Mouse (Mus musculus) embryonic facial prominence, embryonic 15.5 days (tissue): Measurements from ENCODE around the gene Ypel2. TPM values are rescaled to one million over a fixed set of nuclear protein-coding genes. Genes with fewer than 3 reads are reported as not detected.

Experiments
- ATAC-seq: fragments of 200-750 bp; cut with Nextera tagmentation; 2 replicates; pipeline ENCODE4 v1.8.0; 2017; ENCODE audit warnings: low read depth, moderate TSS enrichment; ENCODE audit not compliant: insufficient number of reproducible peaks, low FRiP score, low TSS enrichment
- H3K27ac ChIP-seq: fragments of 300-500 bp; sonication (generic); replicated peaks from 2 replicates; pipeline ENCODE4 v1.5.1; 2015; ENCODE audit warnings: mild to moderate bottlenecking, inconsistent platforms
- H3K27me3 ChIP-seq: fragments of 300-500 bp; sonication (generic); 2 replicates; pipeline ENCODE4 v1.6.1; 2015; ENCODE audit warnings: inconsistent platforms
- H3K36me3 ChIP-seq: fragments of 300-500 bp; sonication (generic); 2 replicates; pipeline ENCODE4 v1.6.1; 2015; ENCODE audit warnings: mild to moderate bottlenecking, inconsistent platforms
- H3K4me1 ChIP-seq: fragments of 300-500 bp; sonication (generic); 2 replicates; pipeline ENCODE4 v1.6.1; 2015; ENCODE audit warnings: inconsistent platforms
- H3K4me2 ChIP-seq: fragments of 300-500 bp; sonication (generic); replicated peaks from 2 replicates; pipeline ENCODE4 v1.6.1; 2015; ENCODE audit warnings: mild to moderate bottlenecking, inconsistent platforms
- H3K4me3 ChIP-seq: fragments of 300-500 bp; sonication (generic); replicated peaks from 2 replicates; pipeline ENCODE4 v1.5.1; 2015; ENCODE audit warnings: mild to moderate bottlenecking, inconsistent platforms
- H3K9ac ChIP-seq: fragments of 300-500 bp; sonication (generic); 2 replicates; pipeline ENCODE4 v1.6.1; 2015; ENCODE audit warnings: inconsistent platforms
- H3K9me3 ChIP-seq: fragments of 300-500 bp; sonication (generic); replicated peaks from 2 replicates; pipeline ENCODE4 v1.6.1; 2016; ENCODE audit warnings: inconsistent platforms
- WGBS: fragments of 180-500 bp; shearing (Covaris S2); methylation state at CpG from one replicate; pipeline ENCODE4 v1.1.7; 2015; 5-methylcytosine and 5-hydroxymethylcytosine counted together
- polyA plus RNA-seq: library from polyadenylated mRNA; unstranded; fragments of >200 nt; fragmentation: Nextera tagmentation; extraction: Ambion mirVana; gene quantifications from 2 replicates; pipeline ENCODE4 v1.2.1, GENCODE M21; 2015

The Ypel2 gene
- polyA plus RNA-seq, 1 experiment from 2014 or later, result 8.8 TPM

DNA sequence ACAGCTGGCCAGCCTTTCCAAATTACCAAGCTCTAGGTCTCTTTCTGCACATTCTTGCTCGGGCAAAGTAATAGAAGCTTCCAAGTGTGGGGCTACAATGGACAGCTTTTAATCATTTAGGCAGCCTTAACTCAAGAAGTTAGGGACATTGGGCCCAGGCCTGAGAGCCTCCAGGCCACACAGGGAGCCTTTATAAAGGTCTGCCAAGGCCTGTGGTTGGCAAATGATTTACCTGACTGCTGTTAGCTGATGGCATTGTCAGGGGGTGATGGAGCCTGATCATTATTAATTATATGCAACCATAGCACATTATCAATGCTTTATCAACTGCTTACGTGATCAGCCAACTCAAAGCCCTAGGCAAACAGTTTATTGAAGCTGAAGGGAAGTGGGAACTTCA lies 33.2 kb downstream of the Ypel2 start:
- ATAC-seq, result no peak
- peak overlapping the region; percentile 12; the same call in 1 of the 2 replicates for H3K27ac ChIP-seq
- no peak overlapping the region for H3K9ac ChIP-seq
- H3K27me3 ChIP-seq, result no peaks in the 10 kb centered on the region
- H3K4me1 ChIP-seq, result peaks cover 62% of the 10 kb centered on the region
- no peaks in the 10 kb centered on the region for H3K36me3 ChIP-seq
- 62% methylated on average over 2 of the region's 2 CpGs for WGBS
- no peak overlapping the region for H3K4me3 ChIP-seq
- no peak overlapping the region for H3K4me2 ChIP-seq
- H3K9me3 ChIP-seq, result no peaks in the 10 kb centered on the region

DNA sequence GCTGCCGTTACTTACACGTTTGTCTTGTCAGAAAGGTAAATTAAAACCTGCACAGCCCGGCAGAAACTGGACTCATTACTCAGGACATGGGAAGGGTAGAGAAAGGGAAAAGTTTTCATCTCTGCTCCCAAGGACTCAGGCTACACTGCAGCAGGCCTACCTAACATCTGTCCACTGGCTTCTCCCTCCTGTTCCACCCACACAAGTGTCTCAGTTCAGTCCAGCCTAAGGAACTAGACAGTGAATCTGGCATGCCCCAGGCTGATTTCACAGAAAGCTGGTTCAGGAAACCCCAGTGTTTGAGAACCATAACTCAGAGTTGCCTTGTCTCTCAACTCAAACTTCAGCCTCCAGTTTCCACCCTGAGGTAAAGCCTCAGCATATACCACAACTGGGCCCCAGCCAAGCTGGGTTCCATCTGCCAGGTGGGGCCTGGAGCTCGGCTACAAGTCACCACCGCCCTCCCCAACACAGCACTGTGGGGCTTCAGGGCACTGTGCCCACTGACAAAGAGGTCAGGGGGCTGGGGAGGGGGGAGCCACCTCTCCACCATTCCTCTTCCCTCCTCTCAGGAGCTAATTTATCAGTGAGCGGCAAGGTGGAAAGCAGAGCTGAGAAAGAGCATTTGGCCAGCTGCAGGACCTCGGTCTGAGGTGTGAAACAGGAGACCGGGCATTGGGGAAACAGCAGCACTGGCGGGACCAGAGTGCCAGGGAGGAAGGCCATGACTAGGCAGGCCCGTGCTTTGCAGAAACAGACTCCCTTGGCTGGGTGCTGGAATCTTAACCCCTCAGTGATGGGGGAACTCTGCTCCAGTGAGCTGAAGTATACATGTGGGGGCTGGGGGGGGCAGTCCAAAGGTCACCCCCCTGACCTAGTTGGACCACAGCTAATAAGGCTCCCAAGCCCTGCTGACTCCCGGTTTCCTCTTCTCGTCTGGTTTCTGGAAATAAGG lies 34.5 kb downstream of the Ypel2 start:
- Histone ChIP-seq H3K4me1 (peaks cover 66% of the 10 kb centered on the region), H3K36me3 (no peaks in the 10 kb centered on the region), H3K27ac (peak overlapping the region; percentile 65), H3K9me3 (no peaks in the 10 kb centered on the region), H3K4me3 (no peak overlapping the region), H3K4me2 (no peak overlapping the region), H3K27me3 (no peaks in the 10 kb centered on the region), H3K9ac (no peak overlapping the region)
- ATAC-seq, result 0 out of 2 replicates have a peak, but pooled peaks have one; percentile 13
- WGBS, result 38% methylated on average over 12 of the region's 12 CpGs

DNA sequence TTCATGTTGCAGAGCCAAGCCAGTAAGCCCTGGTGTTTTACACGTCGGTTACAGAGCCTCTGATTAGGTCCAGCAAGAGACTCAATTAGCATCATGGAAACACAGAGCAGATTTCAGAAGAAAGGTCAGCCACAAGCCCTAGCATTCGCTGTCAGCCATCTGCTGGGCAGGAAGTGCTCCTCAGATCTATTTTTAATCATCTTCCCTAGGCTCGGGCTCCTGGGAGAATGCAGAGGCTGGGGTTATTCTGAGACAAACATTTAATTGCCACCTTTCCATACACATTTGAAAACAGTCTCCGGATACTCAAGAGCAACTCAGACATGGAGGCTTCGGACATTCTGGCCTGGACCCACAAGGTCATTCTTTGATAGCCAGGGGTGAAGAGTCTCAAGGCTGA lies 35.3 kb downstream of the Ypel2 start:
- ATAC-seq, result peak; percentile 40; the same call in 1 of the 2 replicates
- no peaks in the 10 kb centered on the region for H3K27me3 ChIP-seq
- peaks cover 65% of the 10 kb centered on the region for H3K4me1 ChIP-seq
- WGBS, result 38% methylated on average over 6 of the region's 6 CpGs
- no peak overlapping the region for H3K4me3 ChIP-seq
- no peak overlapping the region for H3K4me2 ChIP-seq
- H3K36me3 ChIP-seq, result no peaks in the 10 kb centered on the region
- no peaks in the 10 kb centered on the region for H3K9me3 ChIP-seq
- peak overlapping the region; percentile 65 for H3K27ac ChIP-seq
- no peak overlapping the region for H3K9ac ChIP-seq

DNA sequence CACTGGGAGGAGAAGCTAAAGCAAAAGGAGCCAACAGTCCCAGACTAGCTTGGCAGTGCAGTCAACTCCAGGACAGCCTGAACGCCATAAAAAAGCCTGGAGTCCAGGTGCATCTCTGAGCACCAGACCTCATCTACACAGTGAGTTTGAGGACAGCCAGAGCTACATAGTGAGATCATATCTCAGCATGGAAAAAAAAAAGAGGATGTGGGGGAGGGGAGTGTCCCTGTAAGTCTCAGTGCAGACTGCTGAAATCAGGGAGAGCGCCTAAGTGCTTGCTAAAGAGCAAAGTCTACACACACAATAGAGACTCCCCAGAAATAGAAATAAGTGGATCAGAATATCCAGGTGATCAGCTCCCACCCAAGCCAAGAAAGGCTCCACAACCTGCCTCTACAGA lies 37.1 kb downstream of the Ypel2 start:
- ATAC-seq, result no peak
- WGBS, result 61% methylated on average over 2 of the region's 2 CpGs
- H3K4me2 ChIP-seq, result no peak overlapping the region
- no peak overlapping the region for H3K4me3 ChIP-seq
- H3K27me3 ChIP-seq, result no peaks in the 10 kb centered on the region
- no peaks in the 10 kb centered on the region for H3K9me3 ChIP-seq
- H3K4me1 ChIP-seq, result peaks cover 57% of the 10 kb centered on the region
- peak overlapping the region; percentile 44; the same call in 1 of the 2 replicates for H3K27ac ChIP-seq
- no peak overlapping the region for H3K9ac ChIP-seq
- no peaks in the 10 kb centered on the region for H3K36me3 ChIP-seq

DNA sequence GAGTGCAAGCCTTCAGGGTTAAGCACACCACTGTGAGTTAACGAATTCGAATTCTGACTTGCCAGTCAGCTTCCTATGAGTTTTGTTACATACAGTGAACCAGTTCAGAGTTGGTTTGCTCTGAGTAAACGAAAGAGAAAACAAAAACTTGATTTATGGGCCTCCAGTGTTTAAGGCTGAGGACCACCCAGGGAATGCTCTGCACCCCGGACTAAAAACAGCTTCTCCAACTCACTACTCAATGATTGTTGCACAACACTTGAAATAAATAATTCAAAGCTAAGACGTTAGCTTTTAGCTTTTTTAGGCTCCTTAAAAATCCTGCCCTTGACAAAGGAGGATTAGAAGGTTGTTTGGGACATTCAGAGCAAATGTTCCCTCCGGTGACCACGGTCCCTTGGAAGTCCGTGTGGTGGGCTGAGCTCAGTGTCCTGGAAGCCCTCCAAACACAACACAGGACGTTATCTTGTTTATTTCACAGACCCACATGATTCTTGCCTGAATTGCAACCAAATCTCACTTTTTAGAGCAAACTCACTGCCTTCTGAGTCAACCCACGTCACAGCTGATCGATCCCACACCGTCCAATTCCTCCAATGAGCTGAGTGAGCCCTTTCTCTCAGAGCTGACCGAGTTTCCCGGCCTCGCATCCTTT lies 38.8 kb downstream of the Ypel2 start:
- WGBS, result 68% methylated on average over 15 of the region's 15 CpGs
- Histone ChIP-seq H3K36me3 (no peaks in the 10 kb centered on the region), H3K4me3 (no peak overlapping the region), H3K4me2 (no peak overlapping the region), H3K9ac (no peak overlapping the region), H3K27ac (no peak overlapping the region), H3K27me3 (no peaks in the 10 kb centered on the region), H3K4me1 (peaks cover 57% of the 10 kb centered on the region), H3K9me3 (no peaks in the 10 kb centered on the region)
- ATAC-seq, result no peak

DNA sequence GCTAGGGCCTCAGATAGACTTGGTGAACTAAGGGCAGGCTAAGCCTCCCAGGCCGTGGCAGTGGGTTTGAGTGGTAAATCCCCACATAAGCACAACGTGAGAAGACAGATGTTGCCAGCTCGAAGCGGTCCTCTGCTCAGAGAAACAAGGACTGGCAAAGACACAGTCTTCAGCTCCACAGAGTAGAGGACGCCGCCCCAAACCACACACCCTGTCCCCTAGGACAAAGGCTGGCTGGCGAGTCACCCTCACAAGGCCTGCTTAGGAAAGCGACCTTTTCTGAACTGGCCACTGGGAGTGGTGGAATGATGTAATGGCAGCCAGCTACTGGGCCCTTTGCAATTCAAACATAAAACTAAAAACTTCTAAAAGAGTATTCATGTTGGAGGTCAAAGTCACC lies 40.4 kb downstream of the Ypel2 start:
- ATAC-seq, result no peak
- H3K36me3 ChIP-seq, result no peaks in the 10 kb centered on the region
- H3K9me3 ChIP-seq, result no peaks in the 10 kb centered on the region
- H3K9ac ChIP-seq, result no peak overlapping the region
- H3K4me2 ChIP-seq, result no peak overlapping the region
- H3K4me3 ChIP-seq, result no peak overlapping the region
- peaks cover 41% of the 10 kb centered on the region for H3K4me1 ChIP-seq
- no peak overlapping the region for H3K27ac ChIP-seq
- 78% methylated on average over 8 of the region's 8 CpGs for WGBS
- no peaks in the 10 kb centered on the region for H3K27me3 ChIP-seq

DNA sequence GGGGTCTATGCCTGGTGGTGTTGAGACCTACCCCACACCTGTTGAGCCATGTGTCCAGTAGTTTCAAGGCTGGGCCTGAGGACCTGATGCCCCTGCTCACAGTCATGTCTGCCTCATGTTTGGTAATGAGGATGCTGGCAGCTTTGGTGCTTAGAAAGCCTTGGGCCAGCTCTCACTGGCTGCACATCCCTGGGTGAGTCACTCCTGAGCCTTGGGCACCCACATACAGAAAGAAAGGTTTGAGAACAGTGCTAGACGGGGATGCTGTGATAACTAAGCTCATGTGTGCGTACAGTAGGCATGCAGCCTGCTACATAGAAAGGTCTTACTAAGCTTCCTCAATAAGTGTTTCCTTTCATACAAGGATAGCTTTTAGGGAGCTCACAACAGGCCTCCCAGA lies 40.8 kb downstream of the Ypel2 start:
- Histone ChIP-seq H3K9ac (no peak overlapping the region), H3K4me1 (peaks cover 41% of the 10 kb centered on the region), H3K27me3 (no peaks in the 10 kb centered on the region), H3K36me3 (no peaks in the 10 kb centered on the region), H3K4me2 (no peak overlapping the region), H3K4me3 (no peak overlapping the region), H3K27ac (no peak overlapping the region; the same call in 1 of the 2 replicates), H3K9me3 (no peaks in the 10 kb centered on the region)
- 97% methylated on average over 2 of the region's 2 CpGs for WGBS
- no peak for ATAC-seq

DNA sequence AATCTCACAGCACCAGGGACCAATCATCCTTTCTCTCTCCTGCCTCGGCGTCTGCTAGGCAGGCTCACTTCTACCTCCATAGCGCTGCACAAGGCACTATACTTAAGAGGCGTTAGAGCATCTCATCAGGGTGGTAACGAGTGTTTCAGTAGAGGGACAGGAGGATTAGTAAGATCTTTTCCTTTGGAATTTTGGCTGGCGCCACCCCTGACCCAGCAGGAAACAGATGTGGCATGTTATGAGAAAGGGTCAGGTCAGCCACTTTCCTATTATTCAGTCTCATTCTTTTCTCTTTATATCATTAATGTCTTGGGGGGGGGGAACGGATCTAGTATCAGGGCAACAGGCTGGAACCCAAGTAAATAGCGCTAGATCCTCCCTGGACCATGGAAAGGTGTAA lies 41.8 kb downstream of the Ypel2 start:
- Histone ChIP-seq H3K9me3 (no peaks in the 10 kb centered on the region), H3K4me3 (no peak overlapping the region), H3K27ac (no peak overlapping the region; the same call in 1 of the 2 replicates), H3K9ac (no peak overlapping the region), H3K27me3 (no peaks in the 10 kb centered on the region), H3K4me2 (no peak overlapping the region), H3K36me3 (no peaks in the 10 kb centered on the region), H3K4me1 (peaks cover 38% of the 10 kb centered on the region)
- no peak for ATAC-seq
- 68% methylated on average over 8 of the region's 8 CpGs for WGBS

DNA sequence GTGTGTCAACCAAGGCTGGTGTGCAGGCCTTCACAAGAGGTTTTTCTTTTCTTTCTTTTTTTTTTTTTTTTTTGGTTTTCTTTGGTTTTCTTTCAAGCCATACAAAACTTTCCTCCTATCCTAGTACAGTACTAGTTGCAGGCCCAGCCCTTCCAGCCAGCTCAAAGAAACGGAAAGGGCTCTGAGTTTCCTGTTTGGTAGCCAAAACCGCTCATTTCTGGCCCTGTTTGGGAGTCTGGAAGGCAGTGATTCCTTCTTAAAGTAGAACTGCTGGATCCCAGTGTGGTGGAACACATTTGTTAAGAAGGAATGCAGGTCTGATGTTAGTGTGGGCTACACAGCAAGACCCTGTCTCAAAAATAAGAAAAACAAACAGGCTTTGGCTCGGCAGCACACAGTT lies 43.0 kb downstream of the Ypel2 start:
- peak; percentile 4; the same call in 1 of the 2 replicates for ATAC-seq
- no peak overlapping the region for H3K4me2 ChIP-seq
- H3K9ac ChIP-seq, result no peak overlapping the region
- peaks cover 38% of the 10 kb centered on the region for H3K4me1 ChIP-seq
- H3K27ac ChIP-seq, result peak overlapping the region; percentile 78
- no peak overlapping the region for H3K4me3 ChIP-seq
- H3K9me3 ChIP-seq, result no peaks in the 10 kb centered on the region
- H3K27me3 ChIP-seq, result no peaks in the 10 kb centered on the region
- WGBS, result 53% methylated on average over 3 of the region's 3 CpGs
- H3K36me3 ChIP-seq, result no peaks in the 10 kb centered on the region

DNA sequence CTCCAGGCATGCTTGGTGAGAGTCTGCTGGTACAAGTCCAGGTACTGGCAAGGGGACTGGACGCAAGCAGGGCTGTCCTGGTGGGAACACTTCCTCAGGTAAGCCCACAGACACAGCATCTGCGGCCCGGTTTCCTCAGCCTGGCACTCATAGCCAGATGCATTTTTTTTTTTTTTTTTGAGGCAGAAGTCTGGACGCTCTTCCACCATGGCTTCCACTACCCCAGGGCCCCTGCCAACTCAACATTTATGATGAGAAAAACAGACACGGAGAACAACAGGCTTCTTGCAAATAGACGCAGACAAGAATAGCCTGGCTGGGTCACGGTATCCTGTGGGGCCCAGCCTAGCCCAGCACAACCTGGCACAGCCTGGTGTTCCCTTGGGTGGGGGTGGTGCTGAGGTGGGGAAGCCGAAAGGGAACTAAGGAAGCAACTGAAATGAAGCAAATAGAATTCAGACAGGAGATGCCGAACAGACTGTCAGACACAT lies 43.5 kb downstream of the Ypel2 start:
- ATAC-seq, result peak; percentile 73
- Histone ChIP-seq H3K27ac (peak overlapping the region; percentile 78), H3K9ac (no peak overlapping the region), H3K27me3 (no peaks in the 10 kb centered on the region), H3K4me1 (peaks cover 42% of the 10 kb centered on the region), H3K4me2 (no peak overlapping the region), H3K4me3 (no peak overlapping the region), H3K36me3 (no peaks in the 10 kb centered on the region), H3K9me3 (no peaks in the 10 kb centered on the region)
- 51% methylated on average over 9 of the region's 9 CpGs for WGBS

DNA sequence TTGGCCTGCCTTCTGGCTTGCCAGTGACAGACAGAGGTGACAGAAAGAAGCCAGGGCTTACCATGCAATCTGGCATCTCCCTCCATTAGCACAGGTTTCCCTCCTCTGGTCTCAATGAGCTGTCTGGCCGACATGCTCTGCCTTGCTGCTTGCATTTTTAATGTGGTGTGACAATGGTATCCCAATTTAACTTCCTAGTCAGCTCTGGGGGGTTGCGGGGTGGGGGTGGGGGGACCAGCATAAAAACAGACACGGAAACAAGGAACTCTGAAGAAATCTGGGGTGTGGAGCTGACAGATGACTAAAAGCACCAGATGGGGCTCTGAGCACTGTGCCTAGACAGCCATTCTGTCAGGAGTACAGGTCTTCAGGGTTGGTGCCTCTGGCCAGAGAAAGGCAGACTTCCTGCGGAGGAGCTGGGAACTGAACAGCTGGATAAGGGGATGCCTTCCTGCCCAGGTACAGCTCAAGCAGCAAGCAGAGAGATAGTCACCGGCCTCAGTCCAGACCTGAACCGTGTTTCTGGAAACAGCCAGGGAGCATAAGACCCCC lies 46.8 kb downstream of the Ypel2 start:
- H3K36me3 ChIP-seq, result peaks cover 13% of the 10 kb centered on the region; the same call in 1 of the 2 replicates
- H3K27ac ChIP-seq, result no peak overlapping the region
- no peak for ATAC-seq
- no peak overlapping the region for H3K9ac ChIP-seq
- H3K9me3 ChIP-seq, result no peaks in the 10 kb centered on the region
- no peak overlapping the region for H3K4me2 ChIP-seq
- H3K4me1 ChIP-seq, result peaks cover 31% of the 10 kb centered on the region
- H3K4me3 ChIP-seq, result no peak overlapping the region
- H3K27me3 ChIP-seq, result no peaks in the 10 kb centered on the region
- WGBS, result 37% methylated on average over 6 of the region's 6 CpGs
